Mouse (Mus musculus) B cell, adult 2 months (primary cell): ENCODE measurements around the gene Lrrc28.
"Not testable (repeated sequence)": the region's sequence is repeated elsewhere in the genome, so short reads cannot be mapped to it uniquely, and the experiment has no call there.

ENCODE experiments used
- DNase-seq, 2 experiments: peaks; one replicate each; pipeline ENCODE4 v3.0.0; 2022

The Lrrc28 gene

DNA sequence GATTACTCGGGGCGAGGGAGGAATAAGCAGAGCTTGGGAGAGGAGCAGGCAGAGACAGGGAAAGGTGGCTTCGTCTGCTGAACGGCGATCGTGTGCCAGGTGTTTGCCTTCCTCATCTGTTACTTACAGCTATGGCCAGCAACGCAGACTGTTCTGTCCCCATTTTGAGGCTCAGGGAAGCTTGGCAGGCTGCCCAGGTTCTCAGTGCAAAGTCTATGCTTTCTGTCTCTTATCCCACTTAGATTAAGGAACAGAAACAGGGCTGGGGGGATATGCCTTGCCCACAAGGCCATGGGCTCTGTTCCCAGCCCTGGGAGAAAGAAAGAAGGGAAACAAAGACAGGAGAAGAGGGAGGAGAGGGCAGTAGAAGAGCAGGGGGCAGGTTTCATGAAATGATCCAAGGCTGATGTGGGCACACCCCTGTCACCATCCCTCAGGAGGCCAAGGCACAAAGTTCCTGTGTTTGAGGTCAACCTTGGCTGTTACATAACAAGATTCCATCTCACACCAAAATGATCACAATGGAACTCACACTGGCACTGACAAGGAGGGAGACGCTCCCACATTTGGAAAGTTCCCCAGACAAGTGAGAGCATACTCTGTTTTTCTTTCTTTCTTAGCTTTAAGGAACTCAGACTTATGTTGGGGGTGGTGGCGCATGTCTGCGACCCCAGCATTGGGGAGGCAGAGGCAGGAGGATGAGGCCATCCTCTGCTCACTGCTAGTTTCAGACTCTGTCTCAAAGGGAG, 116.8 kb downstream of the Lrrc28 start:
- no peak for DNase-seq

DNA sequence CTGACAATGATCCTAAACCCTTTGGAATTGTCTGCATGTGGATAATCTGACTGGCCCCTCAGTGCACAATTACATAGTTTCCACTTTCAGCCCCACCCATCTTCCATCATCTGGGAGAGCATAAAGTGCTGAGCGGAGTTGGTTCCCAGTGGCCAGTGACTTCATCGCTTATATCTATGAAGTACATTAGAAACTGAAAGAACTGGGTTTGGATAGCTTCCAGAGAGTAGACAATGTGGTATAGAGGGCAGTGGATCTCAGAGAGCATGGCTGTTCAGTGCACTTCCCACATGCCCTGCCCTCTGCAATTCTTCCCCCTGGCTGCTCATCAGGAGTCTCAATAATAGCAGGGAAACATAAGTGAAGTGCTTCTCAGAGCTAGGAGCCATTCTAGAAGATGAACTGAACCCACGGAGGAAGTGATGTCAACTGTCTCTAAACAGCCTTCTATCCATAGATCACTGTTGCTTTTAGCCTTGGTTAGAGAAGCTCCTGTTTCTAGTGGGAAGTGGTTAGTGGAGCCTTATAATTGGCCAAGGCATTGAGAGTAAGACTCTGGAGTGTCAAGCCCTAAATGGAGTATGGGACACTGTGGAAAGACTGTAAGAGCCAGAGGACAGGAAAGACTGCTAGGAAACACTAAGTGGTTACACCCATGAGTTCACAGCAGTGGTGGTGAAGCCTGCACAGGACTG, 119.0 kb downstream of the Lrrc28 start:
- no peak for DNase-seq

- not testable (repeated sequence) for DNase-seq
These were observed 121.0 kb downstream of the Lrrc28 start for GRCm38 (mm10) chr7:67524069-67524468.

GRCm38 (mm10) chr7:67523400-67523799, 121.7 kb downstream of the Lrrc28 start:
- no peak for DNase-seq

DNA sequence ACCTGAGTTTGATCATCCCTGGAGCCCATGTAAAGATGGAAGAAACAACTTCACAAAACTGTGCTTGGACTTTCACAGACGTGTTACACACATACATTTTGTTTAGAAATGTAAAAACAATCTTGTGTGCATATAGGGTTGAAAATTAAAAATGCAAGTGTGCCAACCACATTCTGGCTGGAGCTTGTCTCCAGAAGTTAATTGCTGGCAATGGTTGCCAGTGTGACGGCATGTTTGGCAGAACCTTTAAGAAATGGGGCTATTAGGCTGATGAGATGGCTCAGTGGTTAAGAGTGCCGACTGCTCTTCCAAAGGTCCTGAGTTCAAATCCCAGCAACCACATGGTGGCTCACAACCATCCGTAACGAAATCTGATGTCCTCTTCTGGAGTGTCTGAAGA, 123.3 kb downstream of the Lrrc28 start:
- DNase-seq: not testable (repeated sequence)

- DNase-seq: peak; percentile 19 to 21
These were observed 124.1 kb downstream of the Lrrc28 start for GRCm38 (mm10) chr7:67520959-67521358.

GRCm38 (mm10) chr7:67520001-67520400, 125.1 kb downstream of the Lrrc28 start:
- no peak for DNase-seq

- DNase-seq: no peak
These were observed 129.4 kb downstream of the Lrrc28 start for GRCm38 (mm10) chr7:67515621-67516020.

GRCm38 (mm10) chr7:67514893-67515292, 130.2 kb downstream of the Lrrc28 start:
- no peak for DNase-seq

GRCm38 (mm10) chr7:67514380-67514779, 130.7 kb downstream of the Lrrc28 start:
- DNase-seq: no peak

DNA sequence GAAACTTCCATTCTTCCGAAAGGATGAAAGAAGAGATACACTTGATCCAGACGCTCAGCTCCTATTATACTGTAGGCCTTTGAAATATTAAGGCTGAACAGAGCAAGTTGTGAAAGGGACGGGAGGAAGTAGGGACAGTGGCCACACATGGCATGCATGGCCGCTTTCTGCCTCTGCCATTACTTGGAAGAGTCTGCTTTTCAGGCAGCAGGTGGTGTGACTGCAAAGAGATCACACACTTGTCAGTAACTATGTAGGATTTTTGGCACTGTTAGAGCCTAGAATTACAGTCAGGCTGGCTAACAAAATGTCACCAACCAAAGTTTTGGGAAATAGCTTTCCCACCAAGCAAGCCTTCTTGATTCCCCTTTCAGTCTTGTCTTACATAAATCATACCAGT, 131.4 kb downstream of the Lrrc28 start:
- DNase-seq: no peak

DNA sequence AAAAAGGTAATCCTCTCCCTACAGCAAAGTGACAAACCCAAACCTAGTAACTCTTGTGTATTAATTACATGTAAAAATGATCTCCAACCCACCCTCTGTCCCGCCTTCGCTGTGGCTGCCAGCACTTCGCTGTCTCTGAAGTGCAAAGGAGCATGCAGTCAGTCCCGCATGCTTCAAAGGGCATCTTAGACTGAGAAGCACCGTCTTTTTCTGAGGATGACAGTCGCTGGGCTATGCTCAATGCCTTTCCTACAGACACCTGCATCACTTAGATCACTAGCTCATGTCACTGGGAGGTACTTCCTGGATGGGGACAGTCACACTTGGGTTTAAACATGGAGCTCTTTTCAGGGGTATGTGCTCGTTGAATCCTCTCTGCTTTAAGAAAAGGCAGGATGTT, 133.5 kb downstream of the Lrrc28 start:
- DNase-seq: no peak

DNA sequence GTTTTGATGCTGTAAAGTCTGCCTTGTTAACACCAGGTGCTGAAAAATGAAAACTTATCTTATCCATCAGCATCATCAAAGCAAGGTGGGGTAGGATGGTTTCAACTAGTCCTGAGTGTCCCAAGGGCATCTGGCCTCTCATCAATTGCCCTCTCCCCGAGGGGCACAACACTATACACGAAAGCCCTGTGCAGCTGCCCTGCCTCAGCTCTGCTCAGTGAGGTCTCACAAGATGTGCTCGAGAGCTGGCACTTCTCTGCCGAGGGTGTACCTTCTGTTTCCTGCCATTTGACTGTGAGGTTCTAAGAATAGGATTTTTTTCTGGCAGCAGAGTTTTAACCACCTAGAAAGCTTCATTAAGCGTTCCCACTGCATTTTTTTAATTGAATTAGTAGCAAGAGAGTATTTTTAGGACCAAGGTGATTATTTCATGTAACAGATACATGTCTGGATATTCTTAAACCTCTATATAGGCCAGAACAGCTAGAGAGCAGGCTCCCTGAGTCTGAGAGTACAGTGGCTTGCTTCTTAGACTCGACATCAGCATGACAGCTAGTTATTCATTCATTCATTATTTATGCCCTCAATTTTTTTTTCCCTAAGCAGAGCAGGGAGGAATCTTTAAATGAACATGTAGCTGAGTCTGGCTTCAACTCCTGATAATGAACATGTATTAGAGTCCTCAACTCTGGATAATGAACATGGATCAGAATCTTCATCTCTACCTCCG, 141.6 kb downstream of the Lrrc28 start:
- DNase-seq: no peak

DNA sequence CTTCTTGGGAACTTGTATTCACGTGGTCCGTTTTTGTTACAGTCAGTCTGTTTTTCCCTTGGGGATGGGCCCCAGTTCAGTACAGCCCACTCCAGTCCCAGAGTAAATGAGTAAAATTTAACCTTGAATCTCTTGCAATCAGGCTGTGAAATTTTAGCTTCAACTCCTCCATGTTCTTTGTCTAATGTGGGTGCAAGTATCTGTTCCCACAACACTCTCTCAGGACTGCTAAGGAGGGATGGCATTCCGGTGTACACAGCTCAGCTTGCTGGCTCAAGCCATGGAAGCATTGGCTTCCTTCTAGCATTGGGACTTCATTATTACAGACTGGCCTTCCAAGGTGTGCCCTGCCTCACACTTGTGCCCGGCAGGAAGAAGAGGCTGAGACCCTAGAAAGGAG, 142.4 kb downstream of the Lrrc28 start:
- no peak for DNase-seq

DNA sequence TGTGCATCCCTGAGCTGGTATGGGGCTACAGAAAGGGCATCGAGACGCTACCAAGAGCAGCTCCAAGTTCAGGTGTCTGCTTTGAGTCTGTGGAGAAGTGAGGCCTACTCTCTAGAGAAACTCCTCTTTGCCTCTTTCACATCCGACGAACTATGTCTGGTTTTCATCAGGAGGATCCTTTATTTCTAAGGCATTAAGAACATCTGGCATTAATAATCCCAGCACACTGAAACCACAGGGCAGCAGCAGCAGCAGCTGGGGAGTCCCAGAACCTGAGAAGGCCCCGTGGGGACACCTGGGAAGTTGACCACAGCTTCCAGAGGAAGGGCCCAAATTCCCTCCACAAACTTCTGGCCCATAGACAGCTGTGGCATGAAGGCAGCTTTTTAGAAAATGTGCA, 144.2 kb downstream of the Lrrc28 start:
- DNase-seq: no peak

DNA sequence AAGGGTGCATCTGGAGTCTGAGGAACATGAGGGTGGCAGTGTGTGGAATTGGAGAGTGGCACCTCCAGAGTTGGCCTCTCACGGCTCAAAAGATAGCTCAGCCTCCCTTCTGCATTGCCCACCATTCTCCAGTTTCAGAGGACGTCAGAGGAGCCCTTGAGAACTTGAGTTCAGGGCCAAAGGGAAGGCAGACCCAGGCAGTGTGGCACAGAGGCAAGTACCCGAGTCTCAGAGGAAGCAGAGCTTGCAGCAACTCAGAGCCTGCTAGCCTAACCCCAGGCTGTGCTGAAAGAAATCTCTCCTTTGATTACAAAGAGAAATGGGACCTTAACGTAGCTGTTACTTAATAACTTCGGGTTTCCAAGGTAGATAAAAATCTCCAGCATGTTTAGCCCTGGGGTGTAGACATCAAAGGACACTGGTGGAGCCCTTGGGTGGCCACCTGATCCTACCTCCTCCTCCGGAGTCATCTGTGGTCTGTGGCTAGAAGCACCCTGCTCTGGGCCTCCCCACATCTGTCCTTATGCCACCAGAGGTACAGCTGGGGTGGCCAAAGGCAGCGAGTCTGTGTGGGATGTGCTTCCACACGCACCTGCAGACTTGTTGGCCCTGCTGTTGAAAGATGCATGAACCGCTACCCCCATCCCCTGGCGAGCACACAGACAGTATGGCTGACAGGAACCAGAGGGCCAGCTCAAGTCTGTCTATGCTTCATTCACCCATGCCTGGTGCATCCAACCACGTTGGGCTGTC, 144.8 kb downstream of the Lrrc28 start:
- no peak for DNase-seq

DNA sequence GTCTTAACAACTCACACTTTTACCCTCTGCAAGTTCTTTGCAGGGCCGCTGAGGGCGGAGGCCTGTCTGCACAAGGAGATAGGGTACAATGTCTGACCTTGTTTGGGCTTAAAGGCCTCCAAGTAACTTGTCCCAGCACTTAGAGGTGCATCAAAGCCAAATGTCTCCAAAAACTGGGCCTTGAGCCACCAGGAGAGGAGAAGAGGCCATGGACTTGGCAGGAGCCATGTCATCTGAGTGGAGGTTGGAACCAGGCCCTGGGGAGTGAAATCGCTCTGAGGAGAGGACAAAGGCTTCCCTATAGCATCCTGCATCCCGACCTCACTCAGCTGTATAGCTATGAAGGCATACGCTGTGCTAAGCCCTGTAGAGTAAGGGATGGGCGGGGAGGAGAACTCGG, 145.6 kb downstream of the Lrrc28 start:
- DNase-seq: no peak

DNA sequence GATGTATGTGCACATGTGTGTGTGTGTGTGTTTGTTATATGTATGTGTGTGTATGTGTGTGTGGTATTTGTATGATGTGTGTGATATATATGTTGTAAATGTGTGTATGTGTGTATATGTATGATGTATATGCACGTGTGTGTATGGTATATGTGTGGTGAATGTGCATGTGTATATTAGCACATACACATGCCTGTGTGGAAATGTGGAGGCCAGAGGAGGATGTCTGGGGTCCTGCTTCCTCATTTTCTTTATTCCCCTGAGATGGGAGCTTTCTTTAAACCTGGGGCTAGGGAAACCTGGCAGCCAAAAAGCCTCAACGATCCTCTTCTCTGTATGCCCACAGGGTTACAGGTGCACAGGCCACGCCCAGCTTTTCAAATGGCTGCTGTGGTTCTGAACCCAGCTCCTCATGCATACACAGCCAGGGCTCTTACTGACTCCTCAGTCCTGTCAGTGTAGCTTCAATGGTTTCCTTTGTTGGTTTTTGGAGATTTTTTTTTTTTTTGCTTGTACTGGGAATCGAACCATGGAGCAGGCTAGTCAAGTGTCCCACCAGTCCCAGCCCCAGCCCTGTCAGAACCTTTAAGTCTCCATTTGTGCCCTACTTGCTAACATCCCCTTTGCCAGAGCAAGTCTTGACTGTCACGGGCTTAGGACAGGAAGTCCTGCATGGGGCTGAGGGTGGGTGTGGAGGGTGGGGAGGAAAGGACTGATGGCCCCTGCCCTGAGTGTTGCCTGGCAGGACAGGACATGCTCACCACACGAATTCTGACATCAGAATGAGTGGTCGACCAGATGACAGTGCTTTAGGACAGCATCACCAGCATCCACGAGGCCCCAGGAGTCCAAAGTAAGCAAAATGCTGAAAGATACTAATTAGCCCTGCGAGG, 151.0 kb downstream of the Lrrc28 start:
- DNase-seq: no peak

DNA sequence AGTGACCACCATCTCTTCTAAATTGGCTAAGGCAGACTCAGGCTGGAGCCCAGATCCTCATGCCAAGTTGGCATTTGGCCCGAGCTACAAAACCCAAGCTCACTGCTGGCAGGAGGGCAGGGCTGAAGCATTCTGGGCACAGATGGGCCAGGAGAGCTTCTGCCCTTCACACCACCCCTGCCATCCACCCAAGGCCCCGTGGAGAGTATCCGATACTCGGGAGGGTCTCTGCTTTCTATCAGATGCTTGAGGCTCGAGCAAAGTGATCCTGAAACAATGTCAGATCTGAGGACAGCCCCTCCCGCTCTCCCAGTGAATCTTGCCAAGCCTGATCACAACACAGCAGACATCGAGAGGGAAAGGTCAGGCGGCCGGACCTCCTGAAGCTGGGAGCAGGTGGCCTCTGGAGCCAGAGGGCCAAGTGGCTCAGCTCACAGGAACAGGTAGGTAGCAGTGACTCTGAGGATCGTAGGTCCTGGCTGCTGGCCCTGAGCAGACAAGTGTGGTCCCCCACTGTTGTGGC, 157.1 kb downstream of the Lrrc28 start:
- no peak for DNase-seq

DNA sequence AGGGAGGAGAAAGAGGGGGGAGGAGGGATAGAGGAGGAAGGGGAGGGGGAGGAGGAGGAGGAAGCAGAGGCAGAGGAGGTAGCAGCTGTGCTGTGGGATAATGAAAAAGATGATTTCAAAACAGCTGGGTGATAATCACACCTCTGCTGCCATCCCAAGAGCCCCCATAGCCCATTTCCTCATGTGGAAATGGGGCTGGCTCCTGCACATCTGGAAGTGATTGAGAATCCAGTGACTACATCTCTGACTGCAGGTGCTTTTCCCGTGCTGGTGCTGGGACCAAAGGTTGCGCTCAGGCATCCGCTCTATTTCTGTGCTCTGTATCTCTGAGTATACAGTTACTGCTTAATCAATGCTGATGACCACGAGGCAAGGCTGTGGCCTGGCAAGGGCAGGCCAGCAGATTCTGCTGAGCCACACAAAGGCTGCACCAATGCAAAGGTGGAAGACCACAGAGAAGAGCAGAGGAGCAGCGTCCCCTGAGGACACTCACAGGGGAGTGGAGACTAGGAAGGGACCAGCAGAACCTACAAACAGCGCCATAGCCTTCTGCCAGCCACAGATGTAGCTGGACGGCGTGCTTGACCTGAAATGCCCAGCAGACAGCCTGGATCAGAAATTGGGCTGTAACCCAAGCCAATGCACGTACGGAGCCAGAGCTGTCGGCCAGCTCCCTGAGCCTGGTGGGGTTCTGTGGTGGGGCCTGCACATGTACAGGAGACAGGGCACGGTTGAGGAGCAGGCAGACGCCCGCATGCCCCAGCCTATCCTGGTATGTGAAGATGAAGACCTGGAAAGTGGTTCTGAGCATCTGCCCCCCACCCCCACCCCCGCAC, 157.9 kb downstream of the Lrrc28 start:
- no peak for DNase-seq

DNA sequence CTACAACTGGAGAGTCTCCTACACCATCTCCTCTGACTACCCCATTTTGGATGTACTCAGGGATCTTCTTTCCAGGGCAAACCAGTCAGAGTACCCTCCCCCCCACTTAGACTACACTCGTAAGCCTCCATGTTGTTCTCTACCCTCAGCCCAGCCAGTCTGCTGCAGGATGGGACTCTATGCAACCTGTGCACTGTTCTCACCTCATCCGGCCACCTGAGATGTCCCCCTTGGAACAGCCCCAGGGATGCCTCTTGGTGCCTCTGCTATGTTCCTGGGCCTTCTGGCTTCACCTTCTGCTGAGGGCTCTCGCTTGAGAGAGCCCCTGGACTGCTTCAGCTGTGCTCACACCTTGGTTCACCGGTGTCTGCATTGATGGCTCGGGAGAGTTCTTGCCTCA, 158.7 kb downstream of the Lrrc28 start:
- no peak for DNase-seq
